Mouse (Mus musculus) forebrain, embryonic 10.5 days (tissue): Measurements from ENCODE around the gene Slc25a29. TPM values are rescaled to one million over a fixed set of nuclear protein-coding genes. Genes with fewer than 3 reads are reported as not detected.

ENCODE experiments used
- DNase-seq: peaks from one replicate; pipeline ENCODE4 v3.0.0-alpha.2; 2017; ENCODE audit warnings: low spot score; ENCODE audit errors: extremely low spot score
- H3K27ac ChIP-seq: fragments of 300-500 bp; sonication (generic); 2 replicates; pipeline ENCODE4 v1.5.1; 2016; ENCODE audit warnings: mild to moderate bottlenecking
- H3K27me3 ChIP-seq: fragments of 300-500 bp; sonication (generic); 2 replicates; pipeline ENCODE4 v1.6.1; 2016; ENCODE audit warnings: mild to moderate bottlenecking; ENCODE audit not compliant: poor library complexity, severe bottlenecking
- H3K36me3 ChIP-seq: fragments of 300-500 bp; sonication (generic); replicated peaks from 2 replicates; pipeline ENCODE4 v1.6.1; 2016; ENCODE audit warnings: mild to moderate bottlenecking, moderate library complexity
- H3K4me1 ChIP-seq: fragments of 300-500 bp; sonication (generic); 2 replicates; pipeline ENCODE4 v1.6.1; 2016
- H3K4me3 ChIP-seq: fragments of 300-500 bp; sonication (generic); 2 replicates; pipeline ENCODE4 v1.5.1; 2016; ENCODE audit warnings: mild to moderate bottlenecking, moderate library complexity
- H3K9me3 ChIP-seq: fragments of 300-500 bp; sonication (generic); 2 replicates; pipeline ENCODE4 v1.6.1; 2016; ENCODE audit warnings: mild to moderate bottlenecking, moderate library complexity
- WGBS: fragments of 180-500 bp; shearing (Covaris S2); methylation state at CpG from one replicate; pipeline ENCODE4 v1.1.7; 2016; 5-methylcytosine and 5-hydroxymethylcytosine counted together
- microRNA counts: library from miRNA; unstranded; fragments of <30 nt; microRNA quantifications from one replicate; lab custom pipeline; 2017
- microRNA-seq: library from miRNA; unstranded; fragments of <30 nt; microRNA quantifications from one replicate; pipeline ENCODE4, GENCODE M21; 2017
- polyA plus RNA-seq: library from polyadenylated mRNA; unstranded; fragments of >200 nt; fragmentation: Nextera tagmentation; extraction: Ambion mirVana; gene quantifications from 2 replicates; pipeline ENCODE4 v1.2.1, GENCODE M21; 2016

Slc25a29 gene
- polyA plus RNA-seq, 1 experiment from 2014 or later: 12.1 TPM

DNA sequence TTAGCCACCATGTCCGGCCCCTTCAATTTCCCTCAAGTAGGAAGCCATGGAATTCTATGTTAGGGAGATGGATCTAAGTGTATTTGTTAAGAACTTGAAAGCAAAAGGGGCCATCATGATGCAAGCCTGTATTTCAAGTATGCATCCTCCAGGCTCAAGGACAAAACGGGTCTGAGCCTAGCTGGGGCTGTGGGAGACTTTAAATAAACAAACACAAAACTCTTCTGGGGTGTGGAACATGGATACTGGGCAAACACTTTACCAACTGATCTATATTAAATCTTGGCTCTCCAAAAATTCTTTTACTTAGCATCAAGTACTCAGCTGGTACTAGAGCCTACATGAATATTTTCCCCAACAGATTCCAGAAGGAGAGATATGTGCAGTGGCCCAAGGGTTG, 48.4 kb downstream of the Slc25a29 start:
- Histone ChIP-seq H3K4me3 (no peak overlapping the region), H3K27ac (no peak overlapping the region), H3K9me3 (peaks cover 24% of the 10 kb centered on the region), H3K4me1 (peaks cover 15% of the 10 kb centered on the region), H3K27me3 (no peaks in the 10 kb centered on the region), H3K36me3 (peaks cover 49% of the 10 kb centered on the region)
- 92% methylated on average over 2 of the region's 2 CpGs for WGBS
- DNase-seq: no peak

DNA sequence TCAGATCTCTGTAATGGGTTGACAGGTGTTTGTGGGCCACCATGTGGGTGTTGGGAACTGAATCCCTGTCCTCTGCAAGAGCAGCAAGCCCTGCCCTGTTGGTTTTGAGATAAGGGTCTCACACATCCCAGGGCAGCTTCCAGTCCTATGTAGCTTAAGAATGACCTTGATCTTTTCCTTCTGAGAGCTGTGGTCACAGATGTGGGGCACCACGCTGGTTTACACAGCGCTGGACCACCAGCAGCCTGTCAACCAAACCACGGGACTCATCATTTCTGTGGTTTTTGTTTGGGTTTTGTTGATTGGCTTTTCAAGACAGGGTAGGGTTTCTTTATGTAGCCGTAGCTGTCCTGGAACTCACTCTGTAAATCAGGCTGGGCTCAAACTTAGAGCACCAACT, 50.5 kb downstream of the Slc25a29 start:
- WGBS: 92% methylated on average over 4 of the region's 4 CpGs
- H3K27ac ChIP-seq: no peak overlapping the region
- no peak for DNase-seq
- H3K36me3 ChIP-seq: peaks cover 71% of the 10 kb centered on the region
- H3K9me3 ChIP-seq: peaks cover 29% of the 10 kb centered on the region
- H3K4me1 ChIP-seq: no peaks in the 10 kb centered on the region; the same call in 1 of the 2 replicates
- no peaks in the 10 kb centered on the region for H3K27me3 ChIP-seq
- H3K4me3 ChIP-seq: no peak overlapping the region

DNA sequence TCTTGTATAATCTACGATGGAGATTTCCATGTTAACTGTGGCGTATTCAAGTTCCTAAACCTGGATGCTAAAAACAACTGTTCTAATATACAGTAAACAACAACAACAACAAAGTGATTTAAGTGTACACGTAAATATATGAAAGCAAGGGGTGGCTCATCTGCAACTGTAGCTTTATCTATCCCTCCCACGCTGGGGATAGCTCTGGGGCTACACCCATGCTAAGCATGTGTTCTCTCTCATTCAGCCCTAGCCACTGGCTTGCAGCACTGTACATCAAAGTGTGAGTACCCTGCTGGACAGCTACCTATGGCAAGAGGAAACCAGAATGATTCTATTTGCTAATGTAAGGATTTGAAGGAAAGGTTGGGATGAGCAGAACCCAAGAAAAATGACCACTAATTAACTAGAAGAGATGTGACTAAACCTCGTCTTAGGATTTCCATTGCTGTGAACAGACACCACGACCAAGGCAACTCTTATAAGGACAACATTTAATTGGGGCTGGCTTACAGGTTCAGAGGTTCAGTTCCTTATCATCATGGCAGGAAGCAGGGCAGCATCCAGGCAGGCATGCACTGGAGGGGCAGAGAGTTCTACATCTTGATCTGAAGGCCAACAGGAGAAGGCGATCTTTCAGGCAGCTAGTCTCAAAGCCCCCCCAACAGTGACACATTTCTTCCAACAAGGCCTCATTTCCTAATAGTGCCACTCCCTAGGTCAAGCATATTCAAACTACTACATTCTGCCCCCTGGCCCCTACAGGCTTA, 55.4 kb downstream of the Slc25a29 start:
- Histone ChIP-seq H3K4me3 (no peak overlapping the region), H3K27ac (no peak overlapping the region), H3K36me3 (peaks cover 94% of the 10 kb centered on the region), H3K4me1 (no peaks in the 10 kb centered on the region), H3K27me3 (no peaks in the 10 kb centered on the region), H3K9me3 (peaks cover 45% of the 10 kb centered on the region)
- no peak for DNase-seq
- 90% methylated on average over 7 of the region's 7 CpGs for WGBS

MicroRNAs encoded within 50 kb of the gene (microRNA counts, 519-probe panel; counts per million panel counts)
- 341 counts per million, percentile 65 among the panel's probes with 10 or more counts for microRNA mmu-miR-345-3p (lab: Ali Mortazavi, UCI)
- microRNA mmu-miR-345-5p (lab: Ali Mortazavi, UCI): 341 counts per million, percentile 65 among the panel's probes with 10 or more counts

Small RNAs within 50 kb of the gene (microRNA-seq; reads per million reads assigned to microRNA genes)
- 167 reads per million, percentile 52 among the genes with 10 or more reads in this experiment for gene Mir345

Other genes with a start within 250 kb of the Slc25a29 start
- gene Degs2, start 133.6 kb downstream of the Slc25a29 start, polyA plus RNA-seq: 1.1 and 1.7 TPM in 2 replicates
- 15.1 and 15.4 TPM in 2 replicates for gene Yy1, start 42.9 kb downstream of the Slc25a29 start, polyA plus RNA-seq
- gene Slc25a47, start 163 bp upstream of the Slc25a29 start, polyA plus RNA-seq: 9.8 and 11.9 TPM in 2 replicates
- gene Wdr25, start 57.7 kb upstream of the Slc25a29 start, polyA plus RNA-seq: 9.4 and 9.9 TPM in 2 replicates
- gene Wars, start 58.3 kb upstream of the Slc25a29 start, polyA plus RNA-seq: 152 and 157 TPM in 2 replicates
- gene Begain, start 232.3 kb upstream of the Slc25a29 start, polyA plus RNA-seq: 2.2 and 2.3 TPM in 2 replicates